Mouse (Mus musculus) ES-E14 (cell line): ENCODE measurements at regions not wholly inside any gene's neighbourhood (a gene's known extent, or its start where the extent isn't known, plus 50 kb on each side); places are given as distances from the start of the nearest gene placed in this dataset.

Source experiments
- DNase-seq: peaks from one replicate; pipeline ENCODE4 v3.0.0-alpha.2; 2013; ENCODE audit warnings: low read depth, low spot score
- H3K27ac ChIP-seq: 2 replicates; pipeline ENCODE4 v1.5.1; 2012; ENCODE audit warnings: low read depth, mild to moderate bottlenecking, low read length, moderate library complexity, mixed read lengths; ENCODE audit not compliant: poor library complexity, insufficient read depth, severe bottlenecking
- H3K36me3 ChIP-seq: 2 replicates; pipeline ENCODE4 v1.6.1; 2012; ENCODE audit warnings: mild to moderate bottlenecking, low read length, moderate library complexity, mixed read lengths; ENCODE audit not compliant: control insufficient read depth, poor library complexity, insufficient read depth, severe bottlenecking
- H3K4me1 ChIP-seq, 2 experiments: fragments of 150-350 bp in 1 of 2; sonication (generic) in 1 of 2; 2 replicates each; pipeline ENCODE4 v1.6.1; 2012; ENCODE audit warnings: low read length in 2 of 2, mild to moderate bottlenecking in 1 of 2, mixed read lengths in 1 of 2; ENCODE audit not compliant: control insufficient read depth in 2 of 2, insufficient read depth in 2 of 2, poor library complexity in 1 of 2
- H3K4me3 ChIP-seq, 2 experiments: fragments of 150-350 bp in 1 of 2; sonication (generic) in 1 of 2; 2 replicates each; pipeline ENCODE4 v1.5.1; 2012; ENCODE audit warnings: low read length in 2 of 2, low read depth in 1 of 2, mild to moderate bottlenecking in 1 of 2, mixed read lengths in 1 of 2; ENCODE audit not compliant: insufficient read depth in 1 of 2, poor library complexity in 1 of 2, severe bottlenecking in 1 of 2
- H3K9ac ChIP-seq: 2 replicates; pipeline ENCODE4 v1.6.1; 2012; ENCODE audit warnings: low read depth, mild to moderate bottlenecking, low read length, mixed read lengths; ENCODE audit not compliant: poor library complexity, insufficient read depth, severe bottlenecking
- H3K9me3 ChIP-seq: fragments of 150-350 bp; sonication (generic); 2 replicates; pipeline ENCODE4 v1.6.1; 2012; ENCODE audit warnings: low read depth, mild to moderate bottlenecking, low read length; ENCODE audit not compliant: control insufficient read depth, insufficient read depth
- CHD2 ChIP-seq: IDR thresholded peaks from 2 replicates; pipeline ENCODE4 v1.6.1; 2014; ENCODE audit warnings: mild to moderate bottlenecking, low read depth, low read length, inconsistent platforms
- HCFC1 ChIP-seq: IDR thresholded peaks from 2 replicates; pipeline ENCODE4 v1.6.1; 2012; ENCODE audit warnings: low read length, inconsistent platforms, borderline replicate concordance; ENCODE audit not compliant: insufficient read depth
- MAFK ChIP-seq: IDR thresholded peaks from 2 replicates; pipeline ENCODE4 v1.6.1; 2014; ENCODE audit warnings: mild to moderate bottlenecking, low read depth, low read length, inconsistent platforms; ENCODE audit not compliant: insufficient read depth
- ZC3H11A ChIP-seq: IDR thresholded peaks from 2 replicates; pipeline ENCODE4 v1.6.1; 2012; ENCODE audit warnings: low read depth, mild to moderate bottlenecking, inconsistent platforms, low read length, borderline replicate concordance
- ZNF384 ChIP-seq: IDR thresholded peaks from 2 replicates; pipeline ENCODE4 v1.6.1; 2012; ENCODE audit warnings: low read depth, low read length, inconsistent platforms
- in situ Hi-C, 2 experiments: fragments of 600-800 bp; cut with MboI; formaldehyde crosslinking; loops; one replicate each; pipeline ENCODE4 v1.15.1; 2025; ENCODE audit warnings: low sequenced_read_pairs in 2 of 2, inconsistent platforms in 1 of 2; ENCODE audit not compliant: unreplicated experiment in 2 of 2

GRCm38 (mm10) chr9:74384206-74384896 is 274.2 kb downstream of the Wdr72 start:
- H3K9me3 ChIP-seq, result no peaks in the 10 kb centered on the region
- TF ChIP-seq HCFC1 (no peak), MAFK (no peak), ZC3H11A (no peak), CHD2 (no peak), ZNF384 (no peak)
- in situ Hi-C loops, result no loop called here
- no peaks in the 10 kb centered on the region for H3K4me1 ChIP-seq
- H3K27ac ChIP-seq, result no peak overlapping the region
- no peaks in the 10 kb centered on the region for H3K36me3 ChIP-seq
- no peak overlapping the region for H3K4me3 ChIP-seq
- no peak overlapping the region for H3K9ac ChIP-seq
- DNase-seq, result no peak

DNA sequence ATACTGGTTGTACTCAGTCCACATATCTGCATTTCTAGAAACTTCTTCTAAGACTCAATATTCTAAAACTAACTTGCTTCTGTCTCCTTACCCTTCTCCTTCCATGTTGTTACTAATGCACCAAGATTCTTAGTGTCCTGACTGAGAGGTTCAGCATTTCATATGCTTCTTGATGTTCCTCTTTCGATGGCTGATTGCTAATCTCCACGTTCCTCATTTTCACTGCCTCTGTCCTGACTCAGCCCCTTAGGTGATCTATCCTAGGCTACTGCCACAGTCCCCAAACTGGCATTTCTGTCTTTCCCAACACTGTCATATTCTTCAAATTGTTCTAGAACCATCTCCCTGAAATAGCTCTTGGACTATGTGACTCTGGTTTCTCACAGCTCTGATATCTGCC is 315.4 kb downstream of the Wdr72 start:
- Histone ChIP-seq H3K9ac (no peak overlapping the region), H3K4me1 (no peaks in the 10 kb centered on the region), H3K36me3 (no peaks in the 10 kb centered on the region), H3K4me3 (no peak overlapping the region), H3K27ac (no peak overlapping the region), H3K9me3 (no peaks in the 10 kb centered on the region)
- TF ChIP-seq CHD2 (no peak), HCFC1 (no peak), ZNF384 (no peak), ZC3H11A (no peak), MAFK (no peak)
- no peak for DNase-seq
- in situ Hi-C loops, result no loop called here

DNA sequence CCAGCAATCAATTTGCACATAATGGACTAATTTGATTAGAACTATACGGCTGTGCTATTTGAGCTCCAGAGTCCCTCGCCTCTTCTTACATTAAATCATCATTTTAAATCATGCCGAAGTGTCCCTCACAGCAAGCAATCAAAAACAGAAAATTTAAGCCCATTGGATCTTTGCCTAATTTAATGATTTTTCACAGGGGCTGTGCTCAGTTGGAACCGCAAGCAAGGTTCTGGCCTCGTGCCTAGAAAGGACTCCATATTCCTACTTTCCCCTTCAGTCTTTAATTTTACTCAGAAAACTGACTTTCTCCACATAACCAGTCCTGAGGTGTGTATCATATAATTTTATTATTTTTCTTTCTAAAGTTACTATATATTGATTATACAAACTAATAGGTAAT is 339.8 kb downstream of the Wdr72 start:
- H3K4me3 ChIP-seq, result no peak overlapping the region
- no peaks in the 10 kb centered on the region for H3K4me1 ChIP-seq
- DNase-seq, result no peak
- H3K36me3 ChIP-seq, result no peaks in the 10 kb centered on the region
- H3K9ac ChIP-seq, result no peak overlapping the region
- no peak for TF ChIP-seq MAFK
- TF ChIP-seq ZNF384, result no peak
- in situ Hi-C loops, result no loop called here
- H3K9me3 ChIP-seq, result no peaks in the 10 kb centered on the region
- H3K27ac ChIP-seq, result no peak overlapping the region

DNA sequence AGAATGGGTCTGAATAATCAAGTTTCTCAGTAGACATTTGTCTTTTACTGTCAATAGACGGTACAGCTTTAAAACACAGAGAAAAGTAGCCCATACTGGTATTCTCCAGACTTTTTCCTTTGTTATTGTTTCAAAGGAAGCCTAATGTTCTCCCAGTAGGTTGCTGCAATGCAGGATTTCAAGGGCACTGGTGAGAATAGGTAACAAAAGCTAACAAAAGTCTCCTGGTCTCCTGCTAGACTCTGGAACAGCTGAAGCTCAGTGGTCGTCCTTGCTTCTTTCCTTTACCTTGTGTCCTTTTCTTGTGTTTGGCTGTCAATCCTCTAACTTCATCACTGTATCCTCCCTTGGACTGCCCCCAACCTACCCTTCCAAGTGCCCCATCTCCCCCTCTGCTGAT is 350.9 kb downstream of the Wdr72 start:
- H3K27ac ChIP-seq, result no peak overlapping the region
- TF ChIP-seq HCFC1 (no peak), ZNF384 (no peak), ZC3H11A (no peak), CHD2 (no peak), MAFK (no peak)
- no peaks in the 10 kb centered on the region for H3K36me3 ChIP-seq
- no peaks in the 10 kb centered on the region for H3K4me1 ChIP-seq
- no peak overlapping the region for H3K4me3 ChIP-seq
- H3K9me3 ChIP-seq, result no peaks in the 10 kb centered on the region
- H3K9ac ChIP-seq, result no peak overlapping the region
- peak; percentile 7 for DNase-seq
- in situ Hi-C loops, result no loop called here

- H3K4me1 ChIP-seq, result no peaks in the 10 kb centered on the region
- no peak for TF ChIP-seq ZC3H11A
- no peak for TF ChIP-seq HCFC1
- no peak for TF ChIP-seq ZNF384
- no peak for TF ChIP-seq MAFK
- H3K9ac ChIP-seq, result no peak overlapping the region
- DNase-seq, result no peak
- no peaks in the 10 kb centered on the region for H3K36me3 ChIP-seq
- H3K27ac ChIP-seq, result no peak overlapping the region
- in situ Hi-C loops, result no loop called here
- no peaks in the 10 kb centered on the region for H3K9me3 ChIP-seq
- no peak overlapping the region for H3K4me3 ChIP-seq
These were observed 366.7 kb downstream of the Wdr72 start for GRCm38 (mm10) chr9:74476830-74477229.
